Mouse (Mus musculus): ENCODE measurements around the gene Clic1. TPM values are rescaled to one million over a fixed set of nuclear protein-coding genes. Genes with fewer than 3 reads are reported as not detected.
"Not testable (repeated sequence)": the region's sequence is repeated elsewhere in the genome, so short reads cannot be mapped to it uniquely, and the experiment has no call there.

The Clic1 gene
- polyA plus RNA-seq (2015; fragmentation: Nextera tagmentation; extraction: Ambion mirVana): 141 and 147 TPM in 2 replicates

DNA sequence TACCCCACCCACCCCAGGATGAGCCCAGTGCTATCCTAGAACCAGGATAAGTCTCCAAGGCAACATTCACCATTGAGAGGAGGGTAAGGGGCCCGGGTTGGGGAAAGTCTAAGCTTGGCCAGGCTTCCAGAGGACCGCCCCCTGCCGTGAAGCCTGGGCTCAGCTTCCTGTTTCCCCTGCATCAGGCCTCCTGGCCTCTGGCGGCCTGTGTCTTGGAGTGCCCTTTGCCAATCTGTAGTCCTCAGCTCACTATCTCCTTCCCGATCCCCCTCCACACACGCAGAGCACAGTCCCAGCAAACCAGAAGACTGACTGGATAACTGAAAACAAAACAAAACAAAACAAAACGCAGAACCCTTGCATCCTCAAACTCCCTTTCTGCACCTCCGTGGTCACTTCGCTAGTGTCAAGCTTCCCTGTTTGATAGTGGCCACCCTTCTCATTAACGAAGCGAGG lies at the start of gene Clic1:
Clic1 (plus strand) TSS at position 406 of the 456 bp plus-strand sequence.
- ATAC-seq (ENCODE audit: low read depth) (peak; percentile 9), DNase-seq (peak; percentile 60)
- Histone ChIP-seq H3K27me3 (no peaks in the 10 kb centered on the region), H3K27ac (peak within 1 kb of the TSS; percentile 97), H3K4me2 (peak within 1 kb of the TSS; percentile 100), H3K9me3 (replicated peaks) (no peaks in the 10 kb centered on the region), H3K36me3 (peaks cover 26% of the 10 kb centered on the region), H3K4me1 (replicated peaks) (peaks cover 78% of the 10 kb centered on the region), H3K4me3 (replicated peaks) (peak within 1 kb of the TSS; percentile 78), H3K9ac (peak within 1 kb of the TSS; percentile 92)
- 2% methylated on average over 11 of the region's 11 CpGs for WGBS (ENCODE audit: insufficient replicate concordance)

DNA sequence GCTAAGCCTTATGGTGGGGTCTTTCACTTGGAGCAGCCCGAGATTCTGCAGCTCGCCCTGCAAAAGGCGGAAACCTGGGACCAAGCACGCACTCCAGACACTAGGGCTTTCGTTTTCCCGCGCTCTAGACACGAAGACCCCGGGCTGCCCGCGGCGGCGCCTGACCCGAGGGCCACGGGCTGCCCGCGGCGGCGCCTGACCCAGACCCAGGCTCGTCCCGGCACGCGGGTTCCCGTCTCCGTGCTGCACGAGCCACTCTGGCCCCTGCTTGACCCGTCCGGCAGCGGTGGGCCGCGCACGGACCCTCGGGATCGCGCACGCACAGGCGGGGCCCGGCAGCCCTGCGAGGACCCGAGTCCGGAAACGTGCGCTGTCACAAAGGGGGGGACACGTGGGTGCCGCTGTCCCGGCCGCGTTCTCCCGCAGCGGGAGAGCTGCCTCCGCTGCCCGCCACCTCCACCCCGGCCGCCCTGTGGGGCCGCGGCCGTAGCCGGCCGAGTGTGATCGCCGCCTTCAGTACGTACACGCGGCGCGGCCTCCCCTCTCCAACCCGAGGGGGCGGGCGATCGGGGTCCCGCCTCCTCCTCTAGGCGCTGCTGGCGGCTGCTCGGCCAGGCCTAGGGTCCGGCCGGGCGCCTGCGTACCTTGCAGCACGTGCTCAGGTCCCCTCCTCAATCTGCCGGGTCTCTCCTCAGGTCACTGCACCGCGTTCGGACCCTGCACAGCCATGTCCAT lies 48.9 kb upstream of the Clic1 start, which contains the start of gene Vars:
Vars (plus strand) TSS at position 271 of the 735 bp plus-strand sequence.
- peak; percentile 75 for ATAC-seq (ENCODE audit: low read depth)
- Histone ChIP-seq H3K4me1 (replicated peaks) (peaks cover 71% of the 10 kb centered on the region), H3K9me3 (replicated peaks) (no peaks in the 10 kb centered on the region), H3K4me3 (replicated peaks) (peak within 1 kb of the TSS; percentile 79), H3K27ac (peak within 1 kb of the TSS; percentile 97), H3K36me3 (peaks cover 54% of the 10 kb centered on the region), H3K27me3 (no peaks in the 10 kb centered on the region), H3K4me2 (peak within 1 kb of the TSS; percentile 85), H3K9ac (peak within 1 kb of the TSS; percentile 91)
- DNase-seq: peak; percentile 84
- WGBS (ENCODE audit: insufficient replicate concordance): under 1% methylated on average over 83 of the region's 83 CpGs

DNA sequence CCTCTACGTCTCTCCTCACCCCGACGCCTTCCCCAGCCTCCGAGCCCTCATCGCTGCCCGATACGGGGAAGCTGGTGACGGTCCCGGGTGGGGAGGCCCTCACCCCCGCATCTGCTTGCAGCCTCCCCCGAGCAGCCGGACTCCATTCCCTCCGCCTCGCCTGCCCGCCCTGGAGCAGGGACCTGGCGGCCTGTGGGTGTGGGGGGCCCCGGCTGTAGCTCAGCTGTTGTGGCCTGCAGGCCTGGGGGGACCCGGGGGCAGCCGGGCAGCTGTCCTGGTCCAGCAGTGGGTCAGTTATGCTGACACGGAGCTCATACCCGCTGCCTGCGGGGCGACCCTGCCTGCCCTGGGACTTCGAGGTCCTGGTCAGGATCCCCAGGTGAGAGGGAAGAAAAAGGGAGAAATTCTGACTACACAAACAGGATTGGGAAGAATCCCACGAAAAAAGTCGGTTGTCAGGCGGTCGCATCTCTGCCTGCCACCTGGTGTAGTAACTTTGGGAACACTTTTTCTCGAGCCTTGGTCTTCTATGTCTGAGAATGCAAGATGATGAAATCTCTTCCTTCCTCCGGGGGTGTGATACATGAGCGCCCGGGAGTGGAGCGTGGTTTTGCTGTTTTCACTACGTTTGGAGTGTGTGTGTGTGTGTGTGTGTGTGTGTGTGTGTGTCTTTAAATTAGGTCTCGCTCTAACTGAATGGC lies 48.2 kb upstream of the Clic1 start:
- no peaks in the 10 kb centered on the region for H3K27me3 ChIP-seq
- H3K4me1 ChIP-seq (replicated peaks): peaks cover 66% of the 10 kb centered on the region
- no peaks in the 10 kb centered on the region for H3K9me3 ChIP-seq (replicated peaks)
- peak overlapping the region; percentile 79 for H3K4me3 ChIP-seq (replicated peaks)
- ATAC-seq (ENCODE audit: low read depth) (peak; percentile 19), DNase-seq (no peak)
- H3K4me2 ChIP-seq: peak overlapping the region; percentile 85
- H3K27ac ChIP-seq: peak overlapping the region; percentile 97
- H3K9ac ChIP-seq: peak overlapping the region; percentile 91
- under 1% methylated on average over 35 of the region's 35 CpGs for WGBS (ENCODE audit: insufficient replicate concordance)
- H3K36me3 ChIP-seq: peaks cover 55% of the 10 kb centered on the region

DNA sequence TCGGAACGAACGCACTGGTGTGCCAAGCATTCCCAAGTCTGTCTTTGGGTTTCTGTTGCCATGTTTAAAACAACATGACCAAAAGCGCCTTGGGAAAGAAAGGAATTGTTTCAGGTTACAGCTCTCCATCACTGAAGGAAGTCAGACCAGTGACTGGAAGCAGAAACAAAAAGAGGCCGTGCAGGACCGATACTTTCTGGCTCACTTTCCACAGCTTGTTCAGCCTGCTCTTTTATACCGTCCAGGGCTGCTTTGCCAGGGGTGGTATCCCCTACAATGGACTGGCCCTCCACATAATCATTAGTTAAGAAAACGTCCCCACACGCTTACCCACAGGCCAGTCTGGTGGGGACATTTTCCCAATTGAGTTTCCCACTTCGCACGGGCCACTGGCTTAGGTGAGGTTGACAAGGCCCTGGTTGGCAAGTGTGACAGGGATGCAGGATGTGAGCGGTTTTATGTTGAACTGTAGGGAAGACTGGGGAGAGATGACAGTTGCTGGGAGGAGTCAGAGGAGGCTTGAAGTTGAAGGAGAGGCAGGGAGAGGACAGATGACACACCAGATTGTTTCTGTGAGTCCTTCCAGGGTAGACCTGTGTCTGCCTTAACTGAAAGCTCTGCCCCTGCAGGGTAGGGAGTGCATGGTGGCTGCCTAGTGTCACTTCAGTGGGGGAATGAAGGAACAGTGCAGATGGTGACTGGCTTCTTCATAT lies 47.5 kb upstream of the Clic1 start:
- Histone ChIP-seq H3K9ac (peak overlapping the region; percentile 91), H3K9me3 (replicated peaks) (no peaks in the 10 kb centered on the region), H3K4me1 (replicated peaks) (peaks cover 58% of the 10 kb centered on the region), H3K27ac (peak overlapping the region; percentile 97), H3K4me2 (peak overlapping the region; percentile 85), H3K4me3 (replicated peaks) (peak overlapping the region; percentile 79), H3K36me3 (peaks cover 55% of the 10 kb centered on the region), H3K27me3 (no peaks in the 10 kb centered on the region)
- 2% methylated on average over 12 of the region's 12 CpGs for WGBS (ENCODE audit: insufficient replicate concordance)
- peak; percentile 44 for ATAC-seq (ENCODE audit: low read depth)
- DNase-seq: peak; percentile 56

DNA sequence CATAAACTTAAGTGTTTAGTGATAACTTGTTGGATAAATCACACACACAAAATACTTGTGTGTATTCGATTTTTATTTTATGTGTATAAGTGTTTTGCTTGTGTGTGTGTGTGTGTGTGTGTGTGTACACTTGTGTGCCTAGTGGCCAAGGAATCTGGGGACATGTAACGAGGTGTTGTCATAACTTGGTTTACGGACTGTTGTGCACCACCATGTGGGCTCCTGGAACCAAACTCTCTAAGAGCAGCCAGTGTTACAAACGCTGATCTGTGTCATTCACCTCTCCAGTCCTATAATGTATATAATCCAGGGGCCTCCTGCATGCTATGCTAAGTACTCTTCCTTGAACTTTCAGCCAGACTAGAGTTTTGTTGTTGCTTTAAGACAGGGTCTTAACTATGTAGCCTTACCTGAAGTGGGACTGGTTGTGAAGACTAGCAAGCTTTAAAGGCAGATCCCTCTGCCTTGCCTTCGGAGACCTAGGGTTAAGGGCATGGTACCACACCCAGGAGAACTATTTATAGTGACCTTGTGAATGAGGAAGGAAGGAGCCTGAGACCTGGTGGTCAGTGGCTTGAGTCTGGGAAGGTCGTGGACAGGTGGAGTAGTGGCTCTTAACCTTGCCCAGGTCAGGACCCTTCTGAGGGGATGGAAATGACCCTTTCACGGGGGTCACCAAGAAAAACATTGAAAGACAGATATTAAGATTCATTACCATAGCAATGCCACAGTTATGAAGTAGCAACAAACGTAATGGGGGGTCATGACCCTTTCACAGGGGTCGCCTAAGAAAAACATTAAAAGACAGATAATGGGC lies 46.5 kb upstream of the Clic1 start:
- H3K27me3 ChIP-seq: no peaks in the 10 kb centered on the region
- H3K4me3 ChIP-seq (replicated peaks): peak overlapping the region; percentile 79
- H3K4me1 ChIP-seq (replicated peaks): peaks cover 49% of the 10 kb centered on the region
- peak overlapping the region; percentile 85 for H3K4me2 ChIP-seq
- WGBS (ENCODE audit: insufficient replicate concordance): 40% methylated on average over 9 of the region's 9 CpGs
- DNase-seq (no peak), ATAC-seq (ENCODE audit: low read depth) (no peak)
- no peaks in the 10 kb centered on the region for H3K9me3 ChIP-seq (replicated peaks)
- H3K27ac ChIP-seq: peak overlapping the region; percentile 97
- H3K36me3 ChIP-seq: peaks cover 55% of the 10 kb centered on the region
- H3K9ac ChIP-seq: peak overlapping the region; percentile 91

DNA sequence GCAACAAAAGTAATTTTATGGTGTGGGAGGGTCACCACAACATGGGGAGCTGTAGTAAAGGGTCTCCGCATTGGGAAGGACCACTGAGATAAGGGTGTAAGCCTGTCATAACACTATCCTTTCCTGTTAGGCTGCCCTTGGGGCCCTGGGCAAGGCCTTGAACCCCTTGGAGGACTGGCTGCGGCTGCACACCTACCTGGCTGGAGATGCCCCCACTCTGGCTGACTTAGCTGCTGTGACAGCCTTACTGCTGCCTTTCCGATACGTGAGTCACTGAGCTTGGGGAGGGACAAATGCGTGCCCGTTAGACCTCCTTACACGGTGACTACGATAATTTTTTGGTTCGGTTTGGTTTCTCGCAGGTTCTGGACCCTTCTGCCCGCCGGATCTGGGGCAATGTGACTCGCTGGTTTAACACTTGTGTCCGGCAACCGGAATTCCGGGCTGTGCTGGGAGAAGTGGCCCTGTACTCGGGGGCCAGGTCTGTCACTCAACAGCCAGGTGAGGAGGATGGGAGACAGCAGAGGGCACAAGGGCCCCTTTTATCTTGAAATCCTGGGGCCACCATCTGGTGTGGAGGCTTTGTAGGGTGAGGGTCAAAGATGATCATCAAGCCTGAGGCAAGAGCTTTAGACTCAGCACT lies 45.6 kb upstream of the Clic1 start:
- DNase-seq (no peak), ATAC-seq (ENCODE audit: low read depth) (no peak)
- peaks cover 40% of the 10 kb centered on the region for H3K4me1 ChIP-seq (replicated peaks)
- H3K27ac ChIP-seq: peak overlapping the region; percentile 97; the same call in 1 of the 2 replicates
- no peaks in the 10 kb centered on the region for H3K27me3 ChIP-seq
- H3K4me3 ChIP-seq (replicated peaks): no peak overlapping the region
- peaks cover 55% of the 10 kb centered on the region for H3K36me3 ChIP-seq
- WGBS (ENCODE audit: insufficient replicate concordance): 85% methylated on average over 17 of the region's 17 CpGs
- peak overlapping the region; percentile 42 for H3K9ac ChIP-seq
- H3K4me2 ChIP-seq: peak overlapping the region; percentile 85
- no peaks in the 10 kb centered on the region for H3K9me3 ChIP-seq (replicated peaks)

DNA sequence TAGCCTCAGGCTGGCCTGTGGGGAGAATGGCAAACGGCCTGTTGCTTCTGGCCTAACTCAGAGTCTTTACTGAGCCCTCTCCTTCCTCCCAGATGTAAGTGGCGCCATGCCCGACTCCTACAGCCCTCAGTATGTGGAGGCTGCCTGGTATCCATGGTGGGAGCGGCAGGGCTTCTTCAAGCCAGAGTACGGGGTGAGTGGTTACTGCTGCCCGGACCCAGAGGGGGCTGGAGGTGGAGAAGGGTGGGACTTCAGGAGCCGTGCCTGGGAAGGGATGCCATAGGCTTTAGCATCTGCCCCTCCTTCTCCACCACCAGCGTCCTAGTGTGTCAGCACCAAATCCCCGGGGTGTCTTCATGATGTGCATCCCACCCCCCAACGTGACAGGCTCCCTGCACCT lies 44.6 kb upstream of the Clic1 start:
- Histone ChIP-seq H3K36me3 (peaks cover 62% of the 10 kb centered on the region), H3K27me3 (no peaks in the 10 kb centered on the region), H3K9ac (no peak overlapping the region), H3K4me2 (no peak overlapping the region), H3K4me1 (replicated peaks) (peaks cover 30% of the 10 kb centered on the region), H3K9me3 (replicated peaks) (no peaks in the 10 kb centered on the region), H3K27ac (peak overlapping the region; percentile 53; the same call in 1 of the 2 replicates), H3K4me3 (replicated peaks) (no peak overlapping the region)
- no peak for ATAC-seq (ENCODE audit: low read depth)
- DNase-seq: no peak
- WGBS (ENCODE audit: insufficient replicate concordance): 91% methylated on average over 10 of the region's 10 CpGs

DNA sequence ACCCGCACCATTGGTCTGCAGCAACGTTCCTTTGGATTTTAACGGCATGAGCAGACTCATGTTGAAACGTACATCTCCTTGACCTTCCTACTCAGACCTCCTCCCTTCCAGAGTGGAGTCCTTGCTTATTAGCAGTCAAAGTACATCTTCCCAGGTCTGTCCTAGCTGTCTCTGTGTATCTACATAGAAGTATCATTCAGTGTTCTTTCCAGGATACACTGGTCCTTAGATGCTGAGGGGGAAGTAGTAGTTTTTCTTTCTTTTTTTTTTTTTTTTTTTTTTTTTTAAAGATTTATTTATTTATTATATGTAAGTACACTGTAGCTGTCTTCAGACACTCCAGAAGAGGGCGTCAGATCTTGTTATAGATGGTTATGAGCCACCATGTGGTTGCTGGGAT lies 43.9 kb upstream of the Clic1 start:
- DNase-seq; H3K27me3 ChIP-seq; H3K9ac ChIP-seq; H3K4me3 ChIP-seq (replicated peaks); H3K9me3 ChIP-seq (replicated peaks); ATAC-seq (ENCODE audit: low read depth); H3K4me2 ChIP-seq; H3K27ac ChIP-seq: not testable (repeated sequence)
- peaks cover 69% of the 10 kb centered on the region for H3K36me3 ChIP-seq
- H3K4me1 ChIP-seq (replicated peaks): peaks cover 30% of the 10 kb centered on the region
- 83% methylated on average over 4 of the region's 5 CpGs for WGBS (ENCODE audit: insufficient replicate concordance)

DNA sequence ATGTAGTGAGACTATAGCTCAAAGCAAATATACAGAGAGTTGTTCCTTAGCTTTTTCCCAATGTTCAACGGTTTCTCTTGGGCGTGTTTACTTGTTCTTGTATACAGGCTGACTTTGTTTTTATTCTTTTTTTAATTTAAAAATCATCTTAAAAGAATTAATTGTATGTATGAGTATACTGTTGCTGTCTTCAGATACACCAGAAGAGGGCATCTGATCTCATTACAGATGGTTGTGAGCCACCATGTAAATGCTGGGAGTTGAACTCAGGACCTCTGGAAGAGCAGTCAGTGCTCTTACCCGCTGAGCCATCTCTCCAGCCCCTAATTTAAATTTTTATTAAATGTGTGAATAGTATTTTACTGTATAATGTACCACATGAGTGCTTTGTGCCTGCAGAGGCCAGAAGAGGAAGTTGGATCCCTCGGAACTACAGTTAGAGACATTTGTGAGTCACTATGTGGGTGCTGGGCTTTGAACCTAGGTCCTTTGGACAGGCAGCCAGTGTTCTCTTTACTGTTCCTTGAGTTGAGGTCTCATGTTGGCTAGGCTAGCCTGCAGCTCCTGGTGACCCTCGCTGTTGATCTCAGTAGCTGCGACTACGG lies 42.3 kb upstream of the Clic1 start:
- no peak overlapping the region for H3K27ac ChIP-seq
- peaks cover 85% of the 10 kb centered on the region for H3K36me3 ChIP-seq
- WGBS (ENCODE audit: insufficient replicate concordance): 90% methylated on average over 7 of the region's 7 CpGs
- H3K4me1 ChIP-seq (replicated peaks): peaks cover 26% of the 10 kb centered on the region
- no peaks in the 10 kb centered on the region for H3K9me3 ChIP-seq (replicated peaks)
- DNase-seq (no peak), ATAC-seq (ENCODE audit: low read depth) (no peak)
- no peak overlapping the region for H3K4me3 ChIP-seq (replicated peaks)
- H3K27me3 ChIP-seq: no peaks in the 10 kb centered on the region
- H3K4me2 ChIP-seq: no peak overlapping the region
- no peak overlapping the region for H3K9ac ChIP-seq

DNA sequence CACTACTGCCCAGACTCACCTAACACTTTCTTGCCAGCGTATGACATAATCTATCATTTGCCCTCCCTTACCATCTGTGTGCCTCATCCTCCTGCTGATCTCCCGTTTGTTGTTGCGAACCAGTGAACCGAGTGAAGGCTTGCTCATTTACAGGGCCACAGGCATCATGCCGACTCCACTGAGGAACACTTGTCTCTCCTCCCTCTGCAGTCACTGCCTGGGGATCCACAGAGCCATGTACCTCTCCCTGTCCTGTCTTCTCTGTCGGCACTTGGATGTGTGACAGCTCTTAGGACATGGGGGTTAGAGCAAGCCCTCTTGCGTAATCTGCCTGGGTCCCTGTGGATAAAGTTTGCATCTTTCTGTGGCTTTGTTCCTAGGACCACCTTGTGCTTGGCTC lies 40.2 kb upstream of the Clic1 start:
- Histone ChIP-seq H3K4me2 (no peak overlapping the region), H3K27me3 (no peaks in the 10 kb centered on the region), H3K4me1 (replicated peaks) (peaks cover 8% of the 10 kb centered on the region), H3K9ac (no peak overlapping the region), H3K4me3 (replicated peaks) (no peak overlapping the region), H3K36me3 (peaks cover 99% of the 10 kb centered on the region), H3K27ac (no peak overlapping the region), H3K9me3 (replicated peaks) (no peaks in the 10 kb centered on the region)
- no peak for DNase-seq
- WGBS (ENCODE audit: insufficient replicate concordance): 86% methylated on average over 7 of the region's 7 CpGs
- no peak for ATAC-seq (ENCODE audit: low read depth)
